Mouse (Mus musculus): ENCODE measurements at regions not wholly inside any gene's neighbourhood (a gene's known extent, or its start where the extent isn't known, plus 50 kb on each side); places are given as distances from the start of the nearest gene placed in this dataset.

- DNase-seq, result no peak
Observed at GRCm38 (mm10) chr3:42286471-42286870, 544.1 kb downstream of the D3Ertd751e start.

DNA sequence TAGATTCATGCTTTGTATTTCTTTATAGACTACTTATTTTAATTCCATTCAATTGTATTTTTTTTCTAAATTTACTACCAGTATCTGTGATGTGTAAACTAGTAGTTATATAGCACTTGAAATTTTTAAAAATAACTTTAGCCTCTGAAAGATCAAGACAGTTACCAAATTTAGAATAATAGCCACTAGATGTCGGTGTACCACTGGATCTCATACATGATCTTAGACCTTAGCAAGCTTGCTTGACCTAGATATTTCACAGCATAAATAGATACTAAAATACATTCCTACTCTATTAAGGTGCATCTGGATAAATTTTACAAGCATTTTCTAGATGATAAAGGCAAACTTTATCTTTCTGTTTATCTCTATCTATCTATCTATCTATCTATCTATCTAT lies 570.0 kb downstream of the D3Ertd751e start:
- DNase-seq, result no peak

DNA sequence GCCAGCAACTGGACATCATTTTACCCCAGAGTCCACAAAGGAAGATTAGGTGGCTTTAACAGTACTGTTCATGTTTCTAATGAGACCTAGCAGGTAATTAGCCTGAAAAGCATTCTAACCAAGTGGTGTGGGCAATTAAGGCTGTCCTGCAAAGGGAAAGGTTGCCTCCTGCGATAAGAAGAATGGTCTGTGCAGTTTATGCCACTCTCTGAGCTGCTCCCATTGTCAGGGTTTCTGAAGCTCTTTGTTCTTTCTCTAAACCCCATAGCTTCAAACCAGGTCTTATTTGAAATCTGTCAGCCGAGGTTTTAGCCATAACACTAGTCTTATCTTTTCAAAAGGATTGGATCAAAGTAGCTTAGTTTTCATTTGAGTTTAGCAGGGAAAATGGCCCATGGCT lies 585.3 kb downstream of the D3Ertd751e start:
- DNase-seq, result no peak

DNA sequence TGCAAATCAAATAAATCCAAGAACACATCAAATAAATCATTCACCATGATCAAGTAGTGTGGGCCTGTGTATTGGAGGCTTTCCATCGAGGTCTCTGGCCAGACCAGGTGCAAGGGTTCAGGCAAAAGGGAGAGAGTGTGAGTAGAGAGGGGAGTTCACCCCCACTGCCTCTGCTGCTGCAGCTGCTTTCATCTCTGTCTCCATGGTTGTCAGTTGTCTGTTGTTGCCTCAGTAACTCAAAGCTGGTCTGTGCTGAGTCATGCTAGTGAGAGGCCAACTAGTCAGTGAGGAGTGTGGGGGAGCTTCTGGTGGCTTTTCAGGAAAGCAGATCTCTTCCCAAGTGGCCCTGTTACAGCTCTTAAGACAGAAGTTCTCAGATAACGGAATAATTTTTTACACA lies 600.4 kb downstream of the D3Ertd751e start:
- no peak for DNase-seq

- no peak for DNase-seq
Observed at GRCm38 (mm10) chr3:42376785-42377184, 634.4 kb downstream of the D3Ertd751e start.

DNA sequence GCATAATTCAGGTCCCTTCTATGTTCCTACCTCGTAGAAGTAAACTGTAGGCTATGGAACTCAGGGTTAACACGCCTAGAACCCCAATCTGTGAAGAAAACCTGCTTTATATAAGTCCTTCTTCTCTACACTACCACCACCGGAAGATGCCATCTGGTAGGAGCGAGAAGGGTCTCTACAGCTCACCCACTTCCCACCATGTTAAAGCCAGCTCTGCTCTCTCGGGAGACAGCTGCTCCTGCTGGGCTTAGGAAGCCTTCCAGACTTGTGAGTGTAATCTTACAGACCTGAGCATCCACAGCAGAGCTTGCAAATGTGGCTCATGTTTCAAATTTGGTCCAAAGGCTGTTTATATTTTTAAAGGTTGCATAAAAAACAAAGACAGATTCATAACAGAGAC lies 639.7 kb downstream of the D3Ertd751e start:
- DNase-seq, result no peak

- DNase-seq, result no peak
Observed at GRCm38 (mm10) chr3:42402716-42403115, 660.3 kb downstream of the D3Ertd751e start.

- DNase-seq, result no peak
Observed at GRCm38 (mm10) chr3:42408958-42409633, 666.7 kb downstream of the D3Ertd751e start.

GRCm38 (mm10) chr3:42427363-42427762 lies 685.0 kb downstream of the D3Ertd751e start:
- DNase-seq, result no peak

DNA sequence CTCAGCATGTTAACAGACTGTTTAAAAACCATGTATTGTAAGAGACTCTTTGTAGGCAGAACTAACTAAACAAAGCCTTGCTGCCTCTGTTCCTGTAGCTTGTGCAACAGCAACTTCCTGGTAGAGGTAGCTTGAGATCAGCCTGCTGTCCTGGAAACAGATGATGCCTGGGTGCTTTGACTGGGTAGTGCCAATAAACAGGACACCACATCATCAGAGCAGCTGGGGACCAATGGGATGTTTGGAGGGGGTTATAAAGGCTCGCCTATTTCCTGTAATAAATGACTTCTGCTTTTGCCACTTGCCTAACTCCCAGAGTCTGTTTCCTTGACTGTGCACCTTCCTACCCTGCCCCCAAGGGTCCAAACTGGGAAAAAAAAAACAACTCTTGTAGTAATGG lies 707.2 kb downstream of the D3Ertd751e start:
- DNase-seq, result no peak

- no peak for DNase-seq
Observed at GRCm38 (mm10) chr3:42464353-42464752, 721.9 kb downstream of the D3Ertd751e start.

DNA sequence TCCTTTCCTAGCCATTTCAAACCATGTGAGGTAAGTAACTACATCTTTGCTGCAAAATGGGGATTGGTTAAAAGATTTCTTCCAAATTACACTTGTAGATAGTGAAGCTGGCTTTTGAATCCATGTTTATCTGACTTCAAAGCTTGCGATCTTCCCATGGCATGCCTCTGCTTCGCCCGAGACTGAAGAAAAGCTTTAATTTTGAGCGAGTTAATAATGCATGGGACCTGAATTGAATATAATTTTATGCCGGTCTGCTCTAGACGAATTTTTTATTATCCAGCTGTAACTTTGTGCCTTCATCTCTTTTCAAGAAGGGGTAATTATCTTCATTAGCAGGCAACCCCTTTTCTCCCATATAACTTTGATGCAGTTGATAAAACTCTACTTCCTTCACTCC lies 724.7 kb downstream of the D3Ertd751e start:
- DNase-seq, result no peak

DNA sequence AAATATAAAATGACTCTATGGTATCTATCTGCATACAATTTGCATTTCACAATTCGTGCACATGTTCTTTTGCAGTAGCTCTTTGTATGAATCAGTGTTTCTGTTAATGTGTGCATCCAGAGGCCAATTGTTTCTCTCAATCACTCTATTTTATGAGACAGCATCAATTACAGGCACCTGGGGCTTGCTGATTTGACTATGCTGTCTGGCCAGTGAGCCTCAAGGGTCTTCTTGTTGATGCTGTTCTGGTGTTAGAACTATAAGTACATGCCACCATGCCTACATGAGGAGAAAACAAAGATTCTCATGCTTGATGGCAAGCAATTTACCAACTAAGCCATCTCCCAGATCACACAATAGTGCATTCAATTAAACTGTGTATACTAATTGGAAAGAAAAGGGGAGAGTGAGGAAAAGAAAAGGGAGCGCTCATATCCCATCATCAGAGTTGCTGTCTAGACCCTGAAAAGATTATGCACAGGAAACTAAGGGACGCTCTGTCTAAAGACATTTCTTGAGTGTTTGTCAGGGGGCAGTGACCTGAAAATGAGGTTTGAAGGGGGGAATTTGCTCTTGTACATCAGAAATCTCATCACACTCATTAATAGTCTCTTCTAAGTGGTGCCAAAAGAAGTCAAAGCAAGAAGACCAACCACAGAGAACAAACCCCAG lies 772.6 kb downstream of the D3Ertd751e start:
- no peak for DNase-seq

DNA sequence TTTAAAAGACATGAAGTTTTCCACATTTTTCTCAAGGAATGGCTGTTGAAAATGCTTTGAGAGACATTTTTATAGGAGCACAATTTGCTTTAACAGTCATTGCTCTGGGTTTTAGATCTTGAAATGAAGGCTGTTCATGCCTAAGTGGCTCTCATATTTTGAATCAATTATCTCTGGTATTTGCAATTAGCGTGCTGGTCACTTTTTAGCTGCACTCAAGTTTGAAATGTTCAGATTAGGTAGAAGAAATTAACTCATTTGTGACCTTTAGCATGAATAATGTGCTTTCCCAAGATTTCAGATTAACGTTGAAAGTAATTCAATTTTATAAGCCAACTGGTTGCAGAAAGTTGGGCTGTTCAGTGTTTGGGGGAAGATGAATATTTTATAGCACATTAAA lies 773.9 kb downstream of the D3Ertd751e start:
- DNase-seq, result no peak

GRCm38 (mm10) chr3:42531397-42531796 lies 789.0 kb downstream of the D3Ertd751e start:
- DNase-seq, result peak; percentile 15

DNA sequence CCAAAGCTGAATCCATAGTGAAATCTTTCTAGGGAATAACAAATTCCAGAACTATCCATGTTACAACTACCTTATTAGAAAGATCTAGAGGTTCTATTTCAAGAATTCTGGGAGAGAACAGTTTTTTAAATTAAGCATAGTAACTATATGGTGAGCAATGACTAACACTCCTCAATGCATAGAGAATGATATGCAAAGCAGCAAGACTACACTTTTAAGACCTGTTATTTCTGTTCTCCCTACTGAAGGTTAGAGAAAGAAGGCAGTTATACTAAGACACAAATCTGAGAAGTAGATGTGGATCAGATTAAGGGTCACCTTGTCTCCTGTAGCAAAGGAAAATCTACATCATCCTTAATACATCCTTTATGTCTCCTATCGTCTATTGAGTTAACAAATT lies 824.3 kb downstream of the D3Ertd751e start:
- DNase-seq, result no peak

- no peak for DNase-seq
Observed at GRCm38 (mm10) chr3:42570364-42571024, 828.1 kb downstream of the D3Ertd751e start.

DNA sequence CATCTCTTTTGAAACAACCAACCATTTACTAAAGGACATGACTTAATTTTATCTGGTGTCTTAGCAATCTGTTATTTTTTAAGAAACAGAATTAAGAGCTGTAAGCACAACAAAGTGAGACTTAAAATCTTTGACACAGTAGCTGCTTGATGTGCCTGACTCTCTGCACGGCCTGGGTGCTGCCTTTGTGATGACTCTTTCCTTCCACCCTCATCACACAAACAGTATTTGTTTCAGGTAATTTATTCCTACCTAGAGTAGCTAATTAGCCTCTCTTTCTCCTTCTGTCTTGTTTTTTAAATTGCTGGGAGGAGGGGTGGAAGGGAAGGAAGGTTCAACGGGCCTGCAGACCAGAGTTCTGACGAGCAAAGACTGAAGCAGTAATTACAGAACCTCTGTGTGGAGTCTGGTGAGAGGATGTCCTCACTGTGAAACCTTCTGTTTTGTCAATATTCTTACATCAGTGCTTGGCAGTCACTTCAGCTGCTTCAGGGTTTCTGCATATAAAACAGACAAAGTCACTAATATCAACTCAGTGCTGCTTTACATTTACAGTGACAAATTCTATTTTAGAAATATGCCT lies 829.6 kb downstream of the D3Ertd751e start:
- DNase-seq, result no peak

- DNase-seq, result no peak
Observed at GRCm38 (mm10) chr3:42573155-42573554, 830.7 kb downstream of the D3Ertd751e start.

- no peak for DNase-seq
Observed at GRCm38 (mm10) chr3:42582311-42582710, 839.9 kb downstream of the D3Ertd751e start.

DNA sequence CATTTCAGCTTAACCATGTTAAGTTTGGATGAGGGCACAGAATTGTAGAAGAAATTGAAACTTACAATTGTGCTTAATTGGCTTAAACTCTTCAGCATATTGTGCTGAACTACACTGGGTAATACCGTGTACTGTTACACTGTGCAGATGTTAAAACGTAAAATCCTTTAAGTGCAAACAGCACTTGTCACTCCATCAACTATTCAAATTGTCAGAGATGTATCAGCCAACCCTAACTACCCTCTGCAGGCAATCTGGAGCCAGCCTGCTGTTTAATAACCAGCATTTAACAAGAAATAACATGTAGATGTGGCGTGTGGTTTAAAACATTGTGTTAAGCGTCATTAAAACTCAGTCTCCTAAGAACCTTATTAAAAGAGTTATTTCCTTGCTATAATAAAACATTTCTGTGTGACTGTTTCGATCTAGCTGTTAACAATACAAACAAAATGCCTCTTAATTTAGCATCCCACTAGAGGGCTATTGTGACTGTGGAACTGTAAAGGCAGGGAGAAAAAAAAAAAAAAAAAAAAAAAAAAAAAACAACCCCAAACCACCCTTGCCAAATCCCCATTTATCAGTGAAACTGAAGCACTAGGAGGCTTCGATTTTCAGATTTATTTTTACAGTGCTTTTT lies 845.0 kb downstream of the D3Ertd751e start:
- no peak for DNase-seq

DNA sequence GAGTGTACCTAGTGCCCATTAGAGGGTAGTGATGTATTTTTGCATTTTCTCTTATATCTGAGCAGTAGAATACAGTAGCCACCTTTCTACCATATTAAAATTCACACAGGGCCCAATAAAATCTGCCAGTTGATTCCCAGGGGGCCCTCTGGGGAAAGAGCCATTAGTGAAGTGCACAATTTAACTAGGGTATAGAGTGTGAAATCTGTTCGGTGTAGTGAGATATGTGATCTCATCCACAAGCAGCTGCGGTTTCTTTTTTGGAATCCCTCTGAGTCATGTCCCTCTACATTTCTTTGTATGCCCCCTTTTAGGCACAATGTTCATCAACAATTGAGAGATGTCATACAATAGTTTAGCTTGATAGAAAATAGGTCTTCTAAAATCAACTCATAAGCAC lies 847.1 kb downstream of the D3Ertd751e start:
- DNase-seq, result no peak

DNA sequence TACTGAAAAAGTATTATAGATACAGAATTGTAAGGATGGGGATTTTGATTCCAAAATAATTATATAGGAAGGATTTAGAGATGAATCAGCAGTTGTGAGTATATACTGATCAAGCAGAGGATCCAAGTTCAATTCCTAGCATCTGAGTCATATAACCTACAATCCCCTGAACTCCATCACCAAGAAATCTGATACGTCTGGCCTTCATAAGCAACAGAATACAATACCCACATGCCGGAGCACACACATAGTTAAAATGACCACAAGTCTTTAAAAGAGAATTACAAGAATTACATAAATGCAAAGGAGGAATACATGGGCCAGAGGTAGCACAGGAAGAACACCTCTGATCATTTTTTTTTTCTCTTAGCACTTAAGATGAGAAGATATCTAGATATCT lies 847.7 kb downstream of the D3Ertd751e start:
- DNase-seq, result no peak
